16 mouse cellular contexts compared by ENCODE assay signal in the genomic region with DNA sequence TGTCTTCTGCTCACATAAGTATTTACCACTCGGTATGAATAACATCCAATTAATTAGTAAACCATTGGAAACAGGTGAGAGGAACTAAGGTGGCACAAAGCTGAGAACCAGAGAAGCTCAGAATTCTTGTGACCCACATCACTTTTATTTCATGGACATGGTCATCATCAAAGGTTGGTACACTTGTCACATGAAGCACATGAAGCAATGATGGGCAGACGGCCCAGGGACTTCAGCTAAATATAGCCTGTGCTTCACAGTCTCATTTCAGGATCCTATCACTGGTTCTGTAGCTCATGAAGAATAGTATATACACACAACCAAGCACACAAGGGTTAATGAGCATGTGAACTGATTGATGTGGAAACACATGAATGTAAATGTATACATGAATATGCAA.
"Had no signal": no experiment of that assay in that cellular context is flagged by ENCODE, and none has a peak within 500 bp of the region (broad histone marks: within the 10 kb centered on the region; RNA-seq: fewer than 3 reads in every experiment).

No protein-coding gene starts in this region.

- H3K9me3 ChIP-seq: limb, embryonic 15.5 days; liver, embryonic 12.5 days; neural tube, embryonic 13.5 days; stomach, embryonic 15.5 days had no signal

- H3K9ac ChIP-seq: limb, embryonic 15.5 days; liver, embryonic 12.5 days; lung, embryonic 14.5 days; neural tube, embryonic 13.5 days; stomach, embryonic 15.5 days had no signal

- ATAC-seq: liver, embryonic 12.5 days; midbrain, embryonic 16.5 days had no signal

- H3K27me3 ChIP-seq: limb, embryonic 15.5 days; liver, embryonic 12.5 days; neural tube, embryonic 13.5 days; stomach, embryonic 15.5 days had no signal

- H3K36me3 ChIP-seq: limb, embryonic 15.5 days; liver, embryonic 12.5 days; neural tube, embryonic 13.5 days; stomach, embryonic 15.5 days had no signal

- H3K27ac ChIP-seq: limb, embryonic 15.5 days; liver, embryonic 12.5 days; neural tube, embryonic 13.5 days; stomach, embryonic 15.5 days had no signal

- DNase-seq: kidney, postnatal 25 days; layer of hippocampus, adult 9-11 months; layer of hippocampus, postnatal 36 days; lung, embryonic 14.5 days; lung, postnatal 10 days; lung, postnatal 4 days; retina, postnatal 1 day; right cerebral cortex, postnatal 14 days; thymus, adult 2 months; thymus, postnatal 36 days had no signal

- H3K4me2 ChIP-seq: limb, embryonic 15.5 days; liver, embryonic 12.5 days; lung, embryonic 14.5 days; midbrain, embryonic 11.5 days; neural tube, embryonic 13.5 days; stomach, embryonic 15.5 days had no signal

- H3K4me3 ChIP-seq: limb, embryonic 15.5 days; liver, embryonic 12.5 days; neural tube, embryonic 13.5 days; stomach, embryonic 15.5 days had no signal

- H3K4me1 ChIP-seq: limb, embryonic 15.5 days; liver, embryonic 12.5 days; neural tube, embryonic 13.5 days; stomach, embryonic 15.5 days had no signal
